Mouse (Mus musculus) layer of hippocampus, postnatal 14 days (tissue): ENCODE results near the gene Dazap1. TPM values are rescaled to one million over a fixed set of nuclear protein-coding genes. Genes with fewer than 3 reads are reported as not detected.

Experiments used
- DNase-seq, 2 experiments: peaks; one replicate each; pipeline ENCODE4 v3.0.0; 2021 to 2022; ENCODE audit warnings: low spot score in 2 of 2, mixed read lengths in 1 of 2
- total RNA-seq, 2 experiments: library from RNA; stranded (reverse); gene quantifications; 2 replicates each; pipeline ENCODE4 v1.2.3; 2021

The Dazap1 gene
- total RNA-seq, 2 experiments from 2014 or later: 83.0 to 93.6 TPM

DNA sequence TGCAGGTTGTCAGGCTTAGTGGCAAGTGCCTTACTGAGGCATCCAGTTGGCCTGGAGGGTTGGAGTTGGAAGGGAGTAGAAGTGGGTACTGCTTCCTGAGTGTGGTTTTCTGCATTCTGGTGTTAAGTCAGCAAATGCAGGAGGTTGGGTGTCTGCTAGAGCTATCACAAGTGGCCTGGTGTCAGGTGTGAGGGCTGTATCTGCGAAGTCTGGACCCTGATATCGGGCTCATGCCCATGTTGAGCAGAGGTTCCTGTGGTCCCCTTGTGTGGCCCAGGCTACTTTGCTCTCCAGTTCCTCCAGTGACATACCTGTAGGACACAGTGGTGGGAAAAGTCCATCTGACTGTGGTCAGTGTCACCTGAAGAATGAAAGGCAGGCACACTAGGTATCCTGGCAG is 8.8 kb downstream of the Dazap1 start:
- no peak for DNase-seq

DNA sequence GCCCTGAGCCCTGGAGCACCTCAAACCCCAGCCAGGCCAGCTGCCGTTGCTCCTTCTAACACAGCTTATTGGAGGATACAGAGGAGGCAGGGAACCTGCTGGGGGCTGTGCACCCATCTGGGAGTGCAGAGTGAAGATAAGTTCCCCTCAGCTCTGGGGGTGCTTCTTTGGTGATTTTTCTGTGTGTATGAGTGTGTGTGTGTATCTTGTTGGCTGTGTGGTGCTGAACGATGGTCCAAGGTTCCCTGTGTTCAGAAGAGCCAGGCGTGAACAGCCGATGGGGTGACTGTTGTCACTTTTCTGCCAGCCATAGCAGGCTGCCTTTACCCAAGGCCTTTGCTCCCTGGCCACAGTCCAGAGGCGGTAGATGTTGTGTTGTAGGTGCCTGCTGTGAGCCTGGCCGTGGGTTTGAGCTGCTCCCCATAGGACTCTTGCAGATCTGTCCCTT is 9.5 kb downstream of the Dazap1 start:
- no peak for DNase-seq

DNA sequence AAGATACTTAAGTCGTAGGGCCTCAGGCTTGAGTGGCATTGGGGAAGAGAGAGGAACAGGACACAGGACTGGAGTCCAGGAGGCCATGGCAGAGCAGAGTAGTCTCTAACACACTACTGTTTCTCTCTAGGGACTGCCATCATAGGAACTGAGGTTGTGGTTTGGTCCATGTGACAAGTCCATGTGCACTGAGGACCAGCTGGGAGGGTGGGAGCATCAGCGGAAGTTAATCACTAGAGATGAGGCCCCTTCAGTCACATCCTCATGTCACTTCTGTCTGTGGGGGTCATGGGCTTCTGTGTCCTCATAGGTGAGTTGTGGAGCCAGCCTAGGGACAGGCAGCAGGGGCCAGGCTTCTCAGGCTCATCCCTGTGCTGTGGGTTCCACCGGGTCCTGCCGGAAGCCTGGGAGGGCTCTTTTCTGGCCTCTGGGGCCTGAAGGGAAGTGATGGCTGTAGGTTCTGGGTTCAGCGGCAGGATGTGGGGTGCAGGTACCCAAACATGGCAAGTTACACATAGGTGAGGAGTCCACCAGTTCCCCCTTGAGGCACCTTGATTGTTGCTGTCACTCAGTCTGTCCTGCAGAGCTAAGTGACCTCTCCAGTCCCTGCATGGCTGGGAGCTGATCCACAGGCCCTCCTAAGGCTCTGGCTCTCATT is 10.0 kb downstream of the Dazap1 start:
- no peak for DNase-seq

DNA sequence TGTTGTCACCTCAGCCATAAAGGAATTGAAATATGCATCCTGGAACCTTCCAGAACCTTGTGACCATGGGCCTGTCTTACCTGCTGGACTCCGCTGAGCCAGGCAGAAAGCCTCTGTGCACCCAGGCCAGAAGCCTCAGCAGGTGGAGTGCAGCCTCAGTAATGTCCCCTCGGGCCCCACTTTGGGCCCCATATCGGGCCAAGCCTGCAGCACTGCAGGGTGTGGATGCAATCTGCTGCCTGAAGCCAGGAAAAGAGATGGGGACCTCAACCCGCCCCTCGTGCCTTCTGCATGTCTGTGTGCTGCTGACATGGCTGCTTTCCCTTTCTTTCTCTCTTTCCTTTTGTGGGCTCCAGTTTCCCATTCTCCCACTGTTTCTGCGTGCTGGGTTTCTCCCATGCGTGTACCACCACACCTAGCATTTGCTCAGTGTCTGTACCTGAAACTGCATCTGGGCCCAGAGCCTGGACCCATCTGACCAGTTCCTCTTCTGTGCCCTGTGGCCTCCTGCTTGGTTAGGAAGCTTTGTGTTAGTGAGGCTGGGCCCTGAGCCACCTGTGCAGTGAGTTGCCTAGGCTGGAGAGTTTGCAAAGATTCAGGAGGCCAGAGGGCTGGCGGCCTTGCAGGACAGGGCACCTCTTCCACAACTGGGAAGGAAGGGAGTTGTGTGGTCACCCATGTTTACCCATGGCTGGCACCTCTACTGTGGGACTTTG is 10.7 kb downstream of the Dazap1 start:
- no peak for DNase-seq

DNA sequence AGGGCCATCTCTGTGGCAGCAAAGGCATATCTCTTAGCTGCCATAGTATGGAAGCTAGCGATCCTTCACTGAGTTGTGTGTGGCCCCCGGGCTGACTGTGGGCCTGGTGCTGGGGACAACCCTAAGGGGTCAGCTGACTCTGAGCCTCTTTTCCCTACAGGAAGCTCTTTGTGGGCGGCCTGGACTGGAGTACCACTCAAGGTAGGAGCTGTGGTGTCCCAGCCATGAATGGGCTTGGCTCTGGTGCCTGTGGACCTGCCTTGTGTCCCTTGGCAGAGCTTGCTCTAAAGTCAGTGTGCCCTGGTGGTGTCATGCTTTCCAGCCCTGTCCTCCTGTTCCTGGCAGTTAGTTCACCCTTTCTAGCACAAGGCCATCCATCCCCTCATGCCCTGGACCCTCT is 12.6 kb downstream of the Dazap1 start:
- no peak for DNase-seq

DNA sequence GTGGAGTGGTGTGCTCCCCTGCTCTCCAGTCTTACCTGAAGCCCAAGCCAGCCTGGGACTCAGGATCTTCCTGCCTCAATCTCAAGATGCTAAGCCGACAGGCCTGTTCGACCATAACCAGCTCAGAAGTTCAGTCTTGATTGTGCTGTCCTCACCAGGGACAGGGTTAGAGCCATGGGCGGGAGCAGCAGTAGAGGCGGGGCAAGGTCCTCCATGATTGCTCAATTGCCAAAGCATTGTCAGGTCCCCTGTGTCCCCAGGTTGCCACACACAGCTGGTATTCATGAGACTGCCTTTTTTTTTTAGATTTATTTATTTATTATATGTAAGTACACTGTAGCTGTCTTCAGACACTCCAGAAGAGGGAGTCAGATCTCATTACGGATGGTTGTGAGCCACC is 15.0 kb downstream of the Dazap1 start:
- DNase-seq: no peak

DNA sequence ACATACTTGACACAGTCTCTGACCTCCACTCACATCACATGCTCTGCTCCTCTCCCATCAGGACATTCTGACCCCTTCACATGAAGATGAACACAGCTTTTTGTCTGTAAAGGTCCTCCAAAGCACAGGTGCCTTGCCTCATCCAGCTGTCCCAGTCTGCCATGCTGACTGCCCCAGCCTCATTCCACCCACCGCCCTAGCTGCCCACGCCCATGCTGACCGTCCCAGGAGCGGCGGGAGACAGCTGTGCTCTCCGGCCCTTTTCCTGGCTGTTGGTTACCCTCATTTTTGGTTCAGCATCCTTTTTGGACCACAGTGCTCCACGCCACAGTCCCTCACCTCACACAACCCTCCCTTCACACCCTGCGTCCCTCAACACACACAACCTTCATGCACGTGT is 17.1 kb downstream of the Dazap1 start:
- no peak for DNase-seq

DNA sequence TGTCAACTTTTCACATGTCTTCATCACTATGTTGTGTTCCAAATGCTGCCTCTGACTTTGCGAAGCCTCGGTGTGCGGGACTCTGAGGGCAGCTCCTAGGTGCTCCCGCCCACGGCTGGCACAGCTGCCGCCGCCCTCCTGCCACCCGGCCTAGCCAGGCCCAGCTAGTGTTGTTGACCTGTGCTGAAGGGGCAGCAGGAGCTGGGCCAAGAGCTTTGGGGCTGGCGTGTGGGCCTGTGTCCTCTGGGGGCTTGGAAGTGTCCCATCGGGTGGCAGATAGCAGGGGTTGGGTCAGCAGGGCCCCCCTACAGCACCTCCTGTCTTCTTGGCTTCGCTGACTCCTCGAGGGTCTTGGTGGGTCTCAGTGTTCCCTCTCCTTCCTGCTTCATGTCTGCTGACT is 18.0 kb downstream of the Dazap1 start:
- DNase-seq: no peak

DNA sequence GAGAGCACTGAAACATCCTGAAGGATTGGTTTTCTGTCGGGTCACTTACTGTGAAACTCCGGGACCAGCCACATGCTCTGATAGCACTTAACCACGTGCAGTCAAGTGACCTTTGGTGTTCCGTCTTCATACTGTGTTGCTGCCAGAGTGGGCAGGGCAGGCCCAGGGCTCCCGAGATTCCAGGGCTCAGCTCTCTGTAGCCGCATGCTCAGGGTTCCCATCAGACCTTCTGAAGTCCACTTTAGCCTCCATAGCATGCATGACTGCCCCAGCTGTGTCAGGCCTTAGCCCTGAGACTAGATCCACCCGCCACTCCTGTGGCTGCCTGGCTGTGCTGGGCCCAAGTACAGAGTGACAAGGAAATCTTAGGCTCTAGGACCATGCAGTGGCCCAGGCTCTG is 20.0 kb downstream of the Dazap1 start:
- DNase-seq: no peak

DNA sequence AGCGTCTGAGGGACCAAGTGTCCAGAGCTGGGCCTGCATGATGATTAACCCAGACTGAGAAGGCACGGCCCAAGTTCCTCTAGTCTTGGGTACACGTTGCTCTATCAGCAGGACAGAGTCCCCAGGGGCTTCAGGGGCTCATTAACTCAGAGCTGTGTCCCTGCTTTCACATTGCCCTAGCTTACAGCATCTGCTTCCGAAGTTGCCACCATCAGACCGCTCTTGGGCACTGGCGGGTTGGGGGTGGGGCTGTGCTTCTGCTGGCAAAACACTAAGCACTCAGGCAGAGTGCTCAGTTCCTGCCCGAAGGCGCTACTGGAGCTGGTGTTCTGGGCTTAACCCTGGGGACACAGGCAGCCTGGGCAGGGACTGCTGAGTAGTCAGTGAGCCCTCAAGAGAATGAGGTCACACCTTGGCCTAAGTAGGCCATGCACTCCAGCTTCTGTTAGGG is 20.7 kb downstream of the Dazap1 start:
- DNase-seq: no peak

DNA sequence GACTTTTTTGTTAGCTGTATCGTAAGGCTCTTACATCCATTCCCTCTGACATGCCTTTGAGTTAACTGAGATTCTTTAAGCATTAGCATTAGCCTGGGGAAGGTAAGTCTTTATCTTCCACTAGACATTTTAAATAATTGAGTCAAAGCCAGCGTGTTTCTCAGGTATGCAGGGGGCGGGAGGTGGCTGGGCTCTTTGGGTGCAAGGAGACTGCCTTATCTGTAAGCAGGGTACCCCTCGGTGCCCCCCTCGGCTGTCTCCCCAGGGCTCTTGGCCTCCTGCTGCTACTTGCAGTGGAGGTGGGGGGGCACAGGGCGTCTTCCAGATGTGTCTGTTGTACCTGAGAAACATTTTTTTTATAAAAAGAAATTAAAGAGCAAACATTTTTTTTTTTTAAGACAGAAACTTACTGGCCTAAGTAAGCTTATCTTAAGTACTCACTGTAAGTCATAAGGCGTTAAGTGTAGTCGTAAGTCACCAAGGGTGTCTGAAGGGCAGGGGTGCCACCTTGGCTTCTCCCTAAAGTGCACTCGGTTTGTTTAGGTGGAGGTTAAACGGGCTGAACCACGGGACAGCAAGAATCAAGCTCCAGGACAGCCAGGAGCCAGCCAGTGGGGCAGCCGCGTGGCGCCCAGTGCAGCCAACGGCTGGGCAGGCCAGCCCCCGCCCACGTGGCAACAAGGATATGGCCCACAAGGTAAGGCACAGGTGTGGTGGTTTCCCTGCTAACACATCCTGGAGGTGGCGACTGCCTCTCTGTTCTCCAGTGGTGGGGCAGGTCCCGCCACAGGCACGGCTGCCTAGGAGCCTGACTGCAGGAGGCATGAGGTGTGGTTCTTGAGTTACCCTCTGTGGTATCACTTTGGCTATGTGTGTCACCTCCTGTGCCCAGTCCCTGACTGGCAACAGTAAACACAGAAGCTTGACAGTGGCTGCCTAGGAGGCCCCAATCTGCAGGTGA is 21.5 kb downstream of the Dazap1 start:
- no peak for DNase-seq

DNA sequence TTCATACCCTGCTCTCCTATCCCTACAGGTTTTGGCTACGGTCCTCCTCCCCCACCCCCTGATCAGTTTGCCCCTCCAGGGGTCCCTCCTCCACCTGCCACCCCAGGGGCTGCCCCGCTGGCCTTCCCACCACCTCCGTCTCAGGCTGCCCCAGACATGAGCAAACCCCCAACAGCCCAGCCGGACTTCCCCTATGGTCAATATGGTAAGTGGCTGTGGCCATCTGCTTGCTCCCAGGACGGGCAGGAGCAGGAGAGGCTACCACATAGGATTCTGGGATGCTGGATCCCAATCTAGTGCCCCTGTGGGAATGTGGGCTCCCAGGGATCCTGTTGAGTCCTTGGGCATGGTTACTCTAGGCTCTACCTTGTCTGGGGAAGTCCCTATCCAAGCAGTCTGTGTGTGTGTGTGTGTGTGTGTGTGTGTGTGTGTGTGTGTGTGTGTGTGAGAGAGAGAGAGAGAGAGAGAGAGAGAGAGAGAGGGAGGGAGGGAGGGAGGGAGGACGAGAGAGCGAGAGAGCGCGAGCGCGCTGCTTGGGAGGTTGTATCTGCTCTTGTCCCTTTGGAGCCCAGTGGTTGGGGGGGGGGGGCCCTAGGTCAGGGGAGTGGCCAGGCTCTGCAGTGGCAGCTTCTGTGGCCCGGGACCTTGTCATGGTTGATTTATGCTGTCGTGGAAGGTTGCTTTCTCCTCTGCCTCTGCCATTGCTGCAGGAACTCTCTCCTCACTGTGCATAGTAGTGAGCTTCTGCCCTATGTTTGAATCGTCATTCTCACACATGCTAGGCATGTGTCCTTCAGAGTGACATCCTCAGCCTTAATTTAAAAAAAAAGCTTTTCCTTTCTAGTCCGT is 24.2 kb downstream of the Dazap1 start:
- no peak for DNase-seq

DNA sequence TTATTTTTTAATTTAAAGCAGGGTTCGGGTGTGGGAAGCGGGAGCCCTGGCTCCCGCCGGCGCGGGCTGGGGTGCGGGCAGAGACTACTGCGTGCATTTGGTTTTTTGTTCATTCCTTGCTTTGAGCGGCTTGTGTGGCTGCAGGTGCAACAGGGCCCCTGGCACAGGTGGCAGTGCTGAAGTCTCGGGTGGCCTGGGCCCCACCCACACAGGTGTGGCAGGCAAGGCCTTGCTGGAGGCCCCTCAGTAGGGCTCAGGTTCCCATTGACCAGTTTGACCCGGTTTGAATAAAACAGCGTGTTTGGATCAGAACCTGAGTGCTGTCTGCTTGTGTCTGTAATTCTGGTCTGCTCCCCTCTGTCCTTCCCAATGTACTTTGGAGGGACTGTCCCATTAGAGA is 26.8 kb downstream of the Dazap1 start:
- DNase-seq: no peak

DNA sequence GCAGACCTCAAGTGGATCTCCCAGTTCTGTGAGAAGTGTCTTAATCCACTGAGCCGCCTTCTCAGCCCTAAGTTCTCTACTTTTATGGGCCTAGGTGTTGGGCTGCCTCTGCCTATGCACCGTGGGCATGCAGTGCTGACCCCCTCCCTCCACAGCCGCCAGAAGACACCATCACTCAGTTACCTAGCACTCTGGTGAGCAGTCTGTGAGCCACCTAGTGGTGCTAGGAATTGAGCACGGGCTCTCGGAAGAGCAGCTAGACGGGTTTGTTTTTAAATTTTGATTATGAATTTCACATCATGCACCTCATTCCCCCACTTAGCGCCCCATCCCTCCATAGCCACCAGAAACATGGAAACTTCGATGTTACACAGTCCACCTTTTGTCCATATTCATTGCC is 27.4 kb downstream of the Dazap1 start:
- no peak for DNase-seq

DNA sequence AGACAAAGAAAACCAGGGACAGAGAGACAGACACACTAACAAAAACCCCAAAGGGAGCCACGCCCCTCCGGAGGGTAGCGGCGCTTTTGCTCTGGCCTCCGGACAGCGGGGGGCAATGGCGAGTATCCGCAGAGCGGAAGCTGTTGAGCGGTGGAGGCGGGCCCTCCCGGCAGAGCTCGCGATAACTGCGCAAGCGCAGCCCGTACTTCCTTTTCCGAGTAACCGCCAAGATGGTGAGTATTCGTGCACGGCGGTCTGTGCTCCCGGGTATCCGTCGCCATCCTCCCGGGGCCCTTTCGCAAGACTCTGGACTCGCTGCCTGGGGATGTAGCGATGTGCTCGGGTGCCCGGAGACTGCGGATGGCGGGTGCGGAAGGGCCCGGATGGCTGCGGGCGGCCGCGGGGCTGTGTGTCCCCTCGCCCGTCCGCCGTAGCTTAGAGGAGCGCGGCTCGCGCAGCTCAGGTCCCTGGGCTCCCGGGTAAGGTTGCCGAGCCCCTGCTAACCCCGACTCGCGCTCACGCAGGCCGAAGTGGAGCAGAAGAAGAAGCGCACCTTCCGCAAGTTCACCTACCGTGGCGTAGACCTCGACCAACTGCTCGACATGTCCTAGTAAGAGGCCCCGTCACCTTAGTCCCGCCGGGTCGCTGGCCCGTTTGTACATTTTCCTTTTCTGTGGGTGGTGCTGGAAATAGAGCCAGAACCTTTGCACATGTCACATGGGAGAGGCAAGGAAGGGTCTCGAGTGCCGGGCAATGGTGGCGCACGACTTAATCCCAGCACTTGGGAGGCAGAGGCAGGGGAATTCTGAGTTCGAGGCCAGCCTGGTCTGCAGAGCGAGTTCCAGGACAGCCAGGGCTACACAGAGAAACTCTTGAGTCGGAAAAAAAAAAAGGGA is 31.2 kb downstream of the Dazap1 start, which contains the start of gene Rps15:
Gene Rps15, plus strand, starts transcription at position 203 of the 896 bp plus-strand sequence.
- peak; percentile 92 to 95 for DNase-seq

DNA sequence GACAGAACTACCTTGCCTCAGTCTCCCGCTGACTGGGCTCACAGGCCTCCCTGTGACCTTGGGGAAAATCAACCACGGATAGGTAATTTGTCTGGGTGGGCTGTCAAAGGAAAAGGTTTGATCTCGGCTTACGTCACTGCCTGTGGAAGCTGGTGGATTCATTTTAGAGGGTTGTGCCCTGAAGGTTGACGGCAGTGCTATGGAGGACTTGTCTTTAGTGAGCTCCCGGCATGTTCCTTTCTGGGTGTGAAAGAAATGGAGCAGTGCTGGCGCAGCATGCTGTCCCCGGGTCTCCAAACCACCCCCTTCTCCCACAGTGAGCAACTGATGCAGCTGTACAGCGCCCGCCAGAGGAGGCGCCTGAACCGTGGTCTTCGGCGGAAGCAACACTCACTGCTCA is 32.0 kb downstream of the Dazap1 start:
- DNase-seq: no peak

DNA sequence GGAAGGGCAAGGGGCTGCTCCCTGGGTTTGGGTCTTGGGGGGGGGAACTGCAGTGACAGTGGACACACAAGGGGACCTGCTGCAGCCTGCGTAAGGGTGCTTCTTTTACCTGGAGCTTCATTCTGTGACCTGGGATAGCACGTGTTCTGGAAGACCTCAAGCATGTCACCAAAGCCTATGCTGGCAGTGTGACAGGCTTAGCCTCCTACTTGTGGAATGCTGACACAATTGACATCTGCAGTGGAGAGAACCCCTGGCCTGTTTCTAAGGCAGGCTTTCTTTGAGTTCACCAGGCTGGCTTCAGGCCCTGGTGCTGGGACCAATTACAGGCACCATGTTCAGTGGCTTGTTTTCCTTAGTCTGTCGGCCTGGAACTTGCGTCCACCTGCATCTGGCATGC is 33.0 kb downstream of the Dazap1 start:
- no peak for DNase-seq

DNA sequence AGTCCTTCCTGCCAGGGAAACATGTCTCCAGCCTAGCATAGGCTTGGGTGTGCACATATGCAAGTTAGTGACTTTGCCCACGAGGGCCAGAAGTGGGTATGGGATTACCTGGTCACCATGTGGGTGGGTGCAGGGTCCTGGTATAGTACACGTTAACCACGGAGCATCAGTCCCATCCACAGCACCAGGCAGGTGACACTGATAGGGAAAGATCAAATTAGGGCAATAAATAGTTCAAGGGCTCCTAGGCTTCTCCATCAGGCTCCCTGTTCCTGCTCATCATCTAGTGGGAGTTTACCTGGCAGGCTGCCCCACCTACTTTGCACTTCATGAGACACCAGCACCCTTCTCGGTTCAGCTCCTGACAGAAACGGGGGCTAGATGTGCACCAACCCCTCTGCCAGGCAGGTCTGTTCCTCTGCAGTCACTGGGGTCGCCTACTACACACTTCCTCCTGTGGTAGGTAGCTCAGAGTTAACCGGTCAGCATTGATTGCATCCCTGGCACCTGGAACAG is 33.6 kb downstream of the Dazap1 start:
- no peak for DNase-seq

DNA sequence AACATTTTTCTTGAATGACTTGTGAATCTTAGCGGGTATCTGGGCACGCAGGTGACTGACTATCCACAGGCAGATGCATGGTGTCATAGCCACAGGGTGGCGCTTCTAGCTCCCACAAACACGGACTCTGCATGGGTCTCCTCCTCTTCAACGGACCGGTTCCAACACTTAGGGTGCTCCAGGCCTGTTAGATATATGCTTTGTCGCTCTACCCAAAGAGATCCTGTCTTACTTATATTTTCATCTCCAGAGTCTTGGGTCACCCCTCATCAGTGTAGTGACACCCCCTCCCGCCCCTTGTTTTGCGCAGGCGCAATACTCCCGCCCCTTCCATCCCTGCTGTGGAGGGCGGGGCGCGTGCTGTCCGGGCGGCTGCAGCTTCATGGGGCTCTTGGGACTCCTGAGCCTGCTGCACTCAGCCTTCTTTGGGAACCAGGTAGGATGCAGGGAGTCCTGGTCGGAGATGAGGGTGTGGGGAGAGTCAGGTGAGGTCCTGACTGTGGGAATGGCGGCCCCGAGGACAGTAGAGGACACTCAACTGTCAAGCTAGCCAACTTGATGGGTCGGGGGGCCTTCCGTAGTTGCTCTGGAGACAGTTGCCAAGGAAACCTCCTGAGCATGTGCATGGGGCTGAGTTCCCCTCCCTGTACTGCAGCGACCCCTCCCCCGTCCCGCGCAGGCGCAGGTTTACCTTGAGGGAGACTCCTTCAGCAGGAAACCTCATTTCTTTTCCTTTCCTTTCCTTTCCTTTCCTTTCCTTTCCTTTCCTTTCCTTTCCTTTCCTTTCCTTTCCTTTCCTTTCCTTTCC is 34.5 kb downstream of the Dazap1 start, which contains the start of gene Apc2:
Gene Apc2, plus strand, starts transcription at position 360 of the 808 bp plus-strand sequence.
- DNase-seq: peak; percentile 79 to 84
